Mouse (Mus musculus): ENCODE data around the gene Slc36a2.
A peak's percentile ranks its signal among the peaks of the same experiment; 100 is the strongest.

The Slc36a2 gene

DNA sequence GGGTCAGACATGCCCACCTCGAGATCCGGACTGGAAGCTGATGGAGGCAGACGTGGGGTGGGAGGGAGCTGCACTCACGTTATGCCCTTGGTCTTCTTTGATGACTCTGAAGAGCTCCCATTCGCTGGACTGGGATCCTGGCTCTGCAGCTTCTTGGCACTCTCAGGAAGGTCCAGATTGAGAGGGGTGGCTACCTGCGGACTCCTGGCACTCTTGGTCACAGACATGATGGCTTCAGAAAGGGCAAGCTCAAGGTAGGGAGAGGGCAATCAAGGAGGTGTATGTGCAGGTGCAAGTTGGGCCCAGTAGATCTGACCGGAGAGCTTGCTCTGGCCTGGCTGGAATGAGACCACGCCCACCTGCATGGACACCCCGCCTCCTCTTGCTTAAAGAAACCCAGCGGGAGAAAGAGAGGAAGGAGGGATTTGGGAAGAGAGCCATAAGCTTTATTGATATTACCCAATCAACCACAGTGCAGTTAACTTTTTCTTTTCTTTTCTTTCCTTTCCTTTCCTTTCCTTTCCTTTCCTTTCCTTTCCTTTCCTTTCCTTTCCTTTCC is at the start of gene Slc36a2:
Gene Slc36a2 (minus strand): TSS at position 345 of the 559 bp plus-strand sequence.
- peak; percentile 49 for DNase-seq (ENCODE audit: low spot score)

GRCm38 (mm10) chr11:55234288-55234687 is 49.4 kb upstream of the Slc36a2 start:
- no peak for DNase-seq (ENCODE audit: low spot score)

DNA sequence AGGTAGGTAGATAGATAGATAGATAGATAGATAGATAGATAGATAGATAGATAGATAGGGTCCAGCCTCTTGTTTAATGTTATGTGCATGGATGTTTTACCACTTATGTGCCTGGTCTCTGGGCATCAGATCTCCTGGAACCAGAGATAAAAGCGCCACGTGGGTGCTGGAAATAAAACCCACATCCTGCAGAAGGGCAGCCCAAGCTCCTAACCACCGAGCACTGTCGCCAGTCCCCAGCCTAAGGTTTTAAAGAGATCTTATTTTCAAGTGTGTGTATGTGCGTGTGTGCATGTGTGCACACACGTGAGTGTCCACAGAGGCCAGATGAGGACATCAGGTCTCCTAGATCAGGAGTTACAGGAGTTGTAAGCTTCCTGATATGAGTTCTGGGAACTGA is 46.2 kb upstream of the Slc36a2 start:
- no peak for DNase-seq (ENCODE audit: low spot score)

- no peak for DNase-seq (ENCODE audit: low spot score)
Measured at GRCm38 (mm10) chr11:55221306-55221705, 36.4 kb upstream of the Slc36a2 start.

DNA sequence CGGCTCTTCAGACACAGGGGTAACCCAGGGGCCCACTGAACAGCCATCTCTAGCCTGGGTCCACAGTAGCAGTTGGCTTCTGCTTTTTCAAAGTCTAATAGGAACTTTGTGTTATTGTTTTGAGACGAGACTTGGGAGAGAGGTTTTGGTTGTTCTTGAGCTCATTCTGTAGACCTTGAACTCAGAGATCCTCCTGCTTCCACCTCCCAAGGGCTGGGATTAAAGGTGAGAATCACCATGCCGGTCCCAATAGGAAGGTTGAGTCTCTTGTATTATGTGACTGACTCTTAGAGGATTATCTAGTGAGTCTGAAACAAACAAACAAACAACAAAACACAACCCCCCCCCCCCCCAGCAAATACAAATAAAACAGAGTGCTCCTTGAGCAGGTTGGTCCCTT is 33.6 kb upstream of the Slc36a2 start:
- no peak for DNase-seq (ENCODE audit: low spot score)

DNA sequence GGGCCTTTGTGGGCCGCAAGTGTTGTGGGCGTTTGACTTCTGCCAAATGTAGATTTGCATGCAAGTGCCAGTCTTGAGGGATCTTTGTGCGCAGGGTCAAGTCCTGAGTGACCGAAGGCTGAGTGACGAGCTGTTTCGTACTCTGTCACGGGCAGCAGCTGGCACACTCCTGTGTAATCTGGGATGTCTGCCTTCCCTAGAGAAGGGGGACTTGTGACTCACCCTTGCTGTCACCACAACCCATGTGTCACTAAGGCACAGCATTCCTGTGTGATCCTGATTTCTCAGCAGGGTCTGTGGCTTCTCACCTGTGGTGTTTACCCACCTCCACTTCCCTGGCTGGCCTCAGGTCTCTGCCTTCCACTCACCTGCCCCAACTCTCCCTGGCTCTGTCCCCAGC is 33.0 kb upstream of the Slc36a2 start:
- no peak for DNase-seq (ENCODE audit: low spot score)

DNA sequence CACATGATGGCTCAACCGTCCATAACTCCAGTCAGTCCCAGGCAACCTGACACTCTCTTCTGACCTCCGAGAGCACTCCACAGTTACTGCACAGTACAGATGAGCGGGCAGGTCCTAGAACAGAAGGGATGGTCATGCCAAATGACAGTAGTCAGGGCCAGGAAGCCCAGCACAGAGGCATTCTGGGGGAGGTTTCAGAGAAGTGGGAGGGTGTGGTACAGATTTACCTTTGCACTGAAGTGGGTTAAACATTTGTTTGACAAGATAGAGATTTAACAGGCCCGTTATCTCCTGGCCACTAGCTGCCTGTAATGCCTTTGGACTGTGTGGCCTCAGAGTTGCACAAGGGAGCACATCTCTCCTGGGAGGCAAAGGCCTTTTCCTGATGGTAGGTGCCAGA is 32.5 kb upstream of the Slc36a2 start:
- DNase-seq (ENCODE audit: low spot score) = no peak

- DNase-seq (ENCODE audit: low spot score) = no peak
Measured at GRCm38 (mm10) chr11:55216830-55217229, 32.0 kb upstream of the Slc36a2 start.

GRCm38 (mm10) chr11:55216061-55216460 is 31.2 kb upstream of the Slc36a2 start:
- no peak for DNase-seq (ENCODE audit: low spot score)

DNA sequence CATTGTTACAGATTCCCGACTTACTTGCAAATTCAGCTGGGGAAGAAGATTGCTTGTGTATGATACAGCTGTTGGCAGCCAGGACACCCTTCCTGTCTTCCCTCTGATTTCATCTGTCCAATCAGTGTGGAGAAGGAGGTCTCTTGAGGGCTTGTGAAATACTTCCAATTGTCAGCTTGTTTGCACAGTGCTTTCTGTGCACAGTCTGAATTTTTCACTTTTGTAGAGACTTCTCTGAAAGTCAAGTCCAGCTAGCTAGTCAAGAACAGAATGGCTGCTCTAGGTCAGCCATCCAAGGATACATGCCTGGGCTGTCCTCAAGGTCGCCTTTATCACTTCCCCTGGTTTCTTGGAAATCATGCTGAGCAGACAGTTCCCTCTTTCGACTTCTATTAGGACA is 30.1 kb upstream of the Slc36a2 start:
- DNase-seq (ENCODE audit: low spot score) = no peak

- DNase-seq (ENCODE audit: low spot score) = no peak
Measured at GRCm38 (mm10) chr11:55214161-55214560, 29.3 kb upstream of the Slc36a2 start.

GRCm38 (mm10) chr11:55213518-55213917 is 28.6 kb upstream of the Slc36a2 start:
- no peak for DNase-seq (ENCODE audit: low spot score)

DNA sequence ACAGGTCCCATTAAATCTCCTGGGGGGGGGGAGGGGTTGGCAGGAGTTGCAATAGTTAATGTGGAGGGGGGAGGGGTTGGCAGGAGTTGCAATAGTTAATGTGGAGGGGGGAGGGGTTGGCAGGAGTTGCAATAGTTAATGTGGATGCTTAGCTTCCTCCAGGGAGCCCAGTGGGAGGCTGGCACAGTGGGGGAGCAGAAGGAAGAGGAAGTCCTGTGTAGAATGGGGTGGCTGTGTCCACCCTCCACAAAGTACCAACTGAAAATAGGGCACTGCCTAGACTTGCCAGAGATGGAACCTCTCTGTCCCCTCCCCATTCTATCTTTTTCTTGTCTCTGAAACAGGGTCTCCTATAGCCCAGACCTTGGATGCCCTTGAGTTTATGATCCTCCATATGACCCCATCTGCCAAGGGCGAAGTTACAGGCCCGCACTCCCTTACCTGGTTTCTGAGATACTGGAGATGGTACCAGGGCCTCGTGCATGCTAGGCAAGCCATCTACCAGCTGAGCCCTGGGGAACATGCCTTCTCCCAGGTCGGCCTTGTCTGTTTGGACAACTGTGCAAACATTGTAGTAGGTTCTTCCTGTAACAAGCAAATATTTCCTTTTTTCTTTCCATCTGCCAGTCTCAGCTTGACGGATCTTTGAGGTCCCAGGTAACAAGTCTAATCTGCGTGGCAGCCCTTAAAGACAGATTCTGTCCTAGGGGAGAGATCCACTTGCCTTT is 24.9 kb upstream of the Slc36a2 start:
- no peak for DNase-seq (ENCODE audit: low spot score)

DNA sequence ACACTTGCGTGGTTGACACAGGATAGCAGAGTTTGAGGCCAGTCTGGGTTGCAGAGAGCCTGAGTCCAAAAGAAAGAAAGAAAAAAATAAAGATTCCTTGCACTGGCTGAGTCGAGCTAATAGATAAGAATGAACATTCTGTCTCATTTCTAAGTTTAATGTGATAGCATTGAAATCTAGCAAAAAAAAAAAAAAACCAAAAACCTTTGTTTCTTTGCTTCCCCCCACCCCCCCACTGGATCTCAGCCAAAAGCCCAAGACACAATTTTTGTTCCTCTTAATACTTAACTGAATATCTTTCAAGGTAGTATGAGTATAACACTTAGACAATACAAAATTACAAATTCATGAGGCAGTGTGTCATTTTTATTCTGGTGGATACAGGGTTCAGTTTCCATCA is 24.2 kb upstream of the Slc36a2 start:
- DNase-seq (ENCODE audit: low spot score) = no peak

DNA sequence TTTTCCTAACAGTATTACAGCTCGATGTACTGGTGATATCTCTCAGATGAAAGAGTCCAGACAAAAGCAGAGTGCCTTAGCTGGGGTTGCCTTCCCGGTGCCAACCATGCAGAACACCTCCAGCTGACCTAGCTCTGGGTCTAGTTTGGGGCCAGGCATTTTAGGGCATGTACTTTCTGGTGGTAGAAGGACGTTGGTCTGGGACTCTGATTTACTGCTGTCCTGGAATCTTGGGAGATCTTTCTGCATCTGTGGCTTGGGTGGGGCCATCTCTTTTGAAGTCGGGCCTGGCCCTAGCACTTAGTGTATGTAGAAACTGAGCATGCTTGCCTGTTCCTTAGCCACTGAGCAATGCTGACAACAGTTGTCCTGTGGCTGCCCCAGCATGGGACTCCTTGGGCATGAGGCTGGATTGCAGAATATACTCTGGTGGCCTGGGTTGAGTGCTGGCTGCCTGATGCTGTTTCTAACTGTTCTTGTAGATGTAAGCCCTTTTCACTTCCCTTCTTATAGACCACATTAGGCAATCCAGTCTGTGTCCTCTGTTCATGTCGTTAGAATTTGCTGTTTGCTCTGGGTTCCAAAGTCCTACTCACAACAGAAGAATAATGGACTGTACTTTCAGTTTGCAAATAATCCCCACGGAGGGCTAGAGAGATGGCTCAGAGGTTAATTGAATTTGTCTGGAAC is 23.3 kb upstream of the Slc36a2 start:
- DNase-seq (ENCODE audit: low spot score) = no peak

DNA sequence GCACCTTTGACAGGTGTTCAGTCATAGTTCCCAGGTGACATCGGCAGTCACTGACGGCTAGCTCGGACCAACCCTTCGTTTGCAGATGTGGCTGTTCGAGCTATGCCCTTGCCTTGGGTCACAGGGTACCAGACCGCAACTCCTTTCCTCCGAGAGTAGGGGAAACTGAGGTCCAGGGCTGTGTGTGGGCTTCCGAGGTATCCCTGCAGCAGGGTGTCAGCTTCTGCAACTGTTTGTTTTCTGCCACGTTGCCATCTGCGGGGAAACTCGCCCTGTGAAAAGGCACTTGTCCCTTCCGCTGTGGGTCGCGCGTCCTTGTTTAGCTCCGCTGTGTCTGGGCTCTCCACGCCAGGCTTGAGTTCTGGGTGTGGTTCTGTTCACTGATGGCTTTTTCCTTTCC is 19.7 kb upstream of the Slc36a2 start:
- DNase-seq (ENCODE audit: low spot score) = peak; percentile 24

GRCm38 (mm10) chr11:55204159-55204596 is 19.3 kb upstream of the Slc36a2 start, which contains the start of gene Slc36a1:
Gene Slc36a1, plus strand, starts transcription at chr11:55204350.
- DNase-seq (ENCODE audit: low spot score) = peak; percentile 98

- no peak for DNase-seq (ENCODE audit: low spot score)
Measured at GRCm38 (mm10) chr11:55197740-55198510, 13.0 kb upstream of the Slc36a2 start.

DNA sequence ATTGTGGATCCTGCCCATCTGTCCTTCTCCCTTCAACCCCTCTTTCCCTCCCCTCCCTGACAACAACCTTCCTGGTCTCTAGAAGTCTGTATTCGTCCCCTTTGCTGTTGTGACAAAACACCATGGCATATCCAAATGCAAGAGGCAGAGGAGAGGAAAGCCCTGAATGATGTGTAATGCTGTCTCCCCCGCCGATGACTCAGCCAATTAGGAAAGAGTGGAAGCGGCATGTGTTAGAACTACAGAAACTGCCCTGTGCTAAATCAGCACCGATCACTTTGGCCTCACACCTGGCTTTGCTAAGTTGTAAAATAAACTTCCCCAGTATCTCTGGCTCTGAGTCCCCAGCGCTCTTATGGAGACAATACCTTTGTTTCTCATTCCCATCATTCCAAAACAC is 12.2 kb upstream of the Slc36a2 start:
- DNase-seq (ENCODE audit: low spot score) = no peak

DNA sequence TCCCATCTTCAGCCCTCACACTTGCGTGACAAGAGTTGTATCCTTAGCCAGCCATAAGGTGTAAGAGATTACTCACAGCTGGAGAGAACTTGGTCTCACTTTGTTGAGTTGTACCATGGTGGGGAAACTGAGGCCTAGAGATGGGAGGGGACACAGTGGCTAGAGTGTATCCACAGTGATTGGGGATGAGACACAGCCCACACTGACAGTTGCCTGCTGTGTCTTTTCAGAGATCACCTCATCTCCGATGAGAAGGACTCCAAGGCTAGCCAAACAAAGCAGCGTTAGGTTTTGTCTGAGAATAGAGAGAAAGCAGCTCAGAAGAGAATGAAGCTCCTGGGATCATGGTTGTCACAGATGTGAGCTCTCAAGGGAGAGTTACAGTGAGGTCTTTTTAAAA is 5.3 kb upstream of the Slc36a2 start:
- DNase-seq (ENCODE audit: low spot score) = no peak

DNA sequence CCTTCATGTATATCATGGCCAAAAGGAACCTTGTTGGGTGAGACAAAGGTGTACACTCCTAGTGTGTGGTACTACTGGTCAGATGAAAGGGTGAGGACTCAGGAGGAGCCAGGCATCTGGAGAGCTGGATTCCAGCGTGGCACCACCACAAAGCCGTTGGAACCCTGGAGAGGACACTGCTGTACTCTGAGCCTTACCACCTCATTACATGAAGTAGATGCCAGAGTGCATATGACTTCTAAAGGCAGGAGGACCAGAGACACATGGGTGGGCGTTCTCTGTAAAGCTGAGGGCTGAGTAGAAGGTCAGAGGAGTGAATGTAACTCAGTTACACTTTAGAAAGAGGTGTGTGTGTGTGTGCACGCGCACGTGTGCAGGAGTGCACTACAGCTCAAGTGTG is 2.9 kb upstream of the Slc36a2 start:
- DNase-seq (ENCODE audit: low spot score) = no peak

DNA sequence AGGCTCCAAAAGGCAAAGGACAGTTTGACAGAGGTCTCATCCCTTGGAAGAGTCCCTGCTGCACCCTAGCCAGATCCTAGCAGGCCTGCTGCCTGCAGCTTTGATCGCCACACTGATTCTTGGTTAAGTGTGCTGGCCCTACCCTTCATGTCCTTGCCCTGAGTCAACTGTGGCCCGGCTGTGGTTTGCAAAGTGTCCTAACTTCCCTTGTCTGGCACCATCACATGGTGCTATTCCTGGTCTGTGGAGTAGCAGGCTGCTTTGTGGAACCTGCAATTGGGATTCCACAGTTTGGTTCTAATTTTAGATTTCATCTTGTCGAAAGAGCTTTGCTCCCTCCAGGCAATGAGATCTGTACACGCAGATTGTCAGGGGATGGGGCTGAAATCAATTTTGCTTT is 2.4 kb upstream of the Slc36a2 start:
- no peak for DNase-seq (ENCODE audit: low spot score)

DNA sequence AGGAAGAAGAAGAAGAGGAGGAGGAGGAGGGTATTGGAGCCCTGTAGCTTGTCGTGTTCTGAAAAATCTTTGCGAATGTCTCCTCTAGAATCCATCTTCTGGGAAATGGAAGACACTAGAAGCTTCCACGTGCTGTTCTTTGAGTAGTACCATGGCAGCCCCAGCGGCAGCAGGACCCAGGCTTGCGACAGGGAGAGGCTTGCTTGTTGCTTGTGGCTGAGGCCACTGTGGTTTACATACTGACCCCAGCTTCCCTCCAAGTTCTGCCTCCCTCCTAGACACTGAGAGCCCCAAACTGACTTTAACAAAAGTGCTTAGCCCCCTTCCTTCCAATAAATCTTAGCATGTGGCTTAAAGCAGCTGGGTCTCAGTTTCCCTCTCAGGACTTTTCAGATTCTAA is 631 bp downstream of the Slc36a2 start:
- DNase-seq (ENCODE audit: low spot score) = no peak
